Mouse (Mus musculus): ENCODE data around the gene Fam222a.

The Fam222a gene

GRCm38 (mm10) chr5:114570791-114571450, 3.1 kb downstream of the Fam222a start:
- no peak for TF ChIP-seq GATA4 (IDR thresholded peaks at IDR 0.05; ENCODE audit: insufficient replicate concordance, low read length)

- TF ChIP-seq GATA4 (IDR thresholded peaks at IDR 0.05; ENCODE audit: insufficient replicate concordance, low read length) = no peak
Measured at GRCm38 (mm10) chr5:114571451-114572030, 3.7 kb downstream of the Fam222a start.

GRCm38 (mm10) chr5:114572997-114573396, 5.2 kb downstream of the Fam222a start:
- no peak for TF ChIP-seq GATA4 (IDR thresholded peaks at IDR 0.05; ENCODE audit: insufficient replicate concordance, low read length)

- TF ChIP-seq GATA4 (IDR thresholded peaks at IDR 0.05; ENCODE audit: insufficient replicate concordance, low read length) = no peak
Measured at GRCm38 (mm10) chr5:114573920-114574628, 6.3 kb downstream of the Fam222a start.

GRCm38 (mm10) chr5:114575010-114575409, 7.2 kb downstream of the Fam222a start:
- TF ChIP-seq GATA4 (IDR thresholded peaks at IDR 0.05; ENCODE audit: insufficient replicate concordance, low read length) = no peak

- no peak for TF ChIP-seq GATA4 (IDR thresholded peaks at IDR 0.05; ENCODE audit: insufficient replicate concordance, low read length)
Measured at GRCm38 (mm10) chr5:114575530-114575929, 7.7 kb downstream of the Fam222a start.

GRCm38 (mm10) chr5:114575986-114576605, 8.3 kb downstream of the Fam222a start:
- TF ChIP-seq GATA4 (IDR thresholded peaks at IDR 0.05; ENCODE audit: insufficient replicate concordance, low read length) = no peak

GRCm38 (mm10) chr5:114578361-114578760, 10.5 kb downstream of the Fam222a start:
- TF ChIP-seq GATA4 (IDR thresholded peaks at IDR 0.05; ENCODE audit: insufficient replicate concordance, low read length) = no peak

- TF ChIP-seq GATA4 (IDR thresholded peaks at IDR 0.05; ENCODE audit: insufficient replicate concordance, low read length) = no peak
Measured at GRCm38 (mm10) chr5:114579714-114580357, 12.0 kb downstream of the Fam222a start.

- no peak for TF ChIP-seq GATA4 (IDR thresholded peaks at IDR 0.05; ENCODE audit: insufficient replicate concordance, low read length)
Measured at GRCm38 (mm10) chr5:114581486-114581885, 13.7 kb downstream of the Fam222a start.

- TF ChIP-seq GATA4 (IDR thresholded peaks at IDR 0.05; ENCODE audit: insufficient replicate concordance, low read length) = no peak
Measured at GRCm38 (mm10) chr5:114583046-114583445, 15.2 kb downstream of the Fam222a start.

GRCm38 (mm10) chr5:114583490-114584175, 15.8 kb downstream of the Fam222a start:
- TF ChIP-seq GATA4 (IDR thresholded peaks at IDR 0.05; ENCODE audit: insufficient replicate concordance, low read length) = no peak

GRCm38 (mm10) chr5:114584293-114585104, 16.7 kb downstream of the Fam222a start:
- no peak for TF ChIP-seq GATA4 (IDR thresholded peaks at IDR 0.05; ENCODE audit: insufficient replicate concordance, low read length)

- no peak for TF ChIP-seq GATA4 (IDR thresholded peaks at IDR 0.05; ENCODE audit: insufficient replicate concordance, low read length)
Measured at GRCm38 (mm10) chr5:114585682-114586081, 17.9 kb downstream of the Fam222a start.

Measured in liver, adult (tissue).